Mouse (Mus musculus): ENCODE measurements around the gene Trim54.

Gene Trim54

GRCm38 (mm10) chr5:31093151-31094041 lies 23.1 kb upstream of the Trim54 start:
- TF ChIP-seq GATA4 (IDR thresholded peaks at IDR 0.05; ENCODE audit: insufficient replicate concordance, low read length), result peak; percentile 22; the same call in 1 of the 2 replicates

GRCm38 (mm10) chr5:31094100-31094798 lies 22.3 kb upstream of the Trim54 start:
- TF ChIP-seq GATA4 (IDR thresholded peaks at IDR 0.05; ENCODE audit: insufficient replicate concordance, low read length), result no peak

GRCm38 (mm10) chr5:31094799-31095691 lies 21.5 kb upstream of the Trim54 start:
- TF ChIP-seq GATA4 (IDR thresholded peaks at IDR 0.05; ENCODE audit: insufficient replicate concordance, low read length), result no peak

- no peak for TF ChIP-seq GATA4 (IDR thresholded peaks at IDR 0.05; ENCODE audit: insufficient replicate concordance, low read length)
These were observed 20.6 kb upstream of the Trim54 start for GRCm38 (mm10) chr5:31095711-31096480.

GRCm38 (mm10) chr5:31105814-31106335 lies 10.6 kb upstream of the Trim54 start, which contains the start of gene Dnajc5g:
TSS of gene Dnajc5g (plus strand) at chr5:31106285.
- no peak for TF ChIP-seq GATA4 (IDR thresholded peaks at IDR 0.05; ENCODE audit: insufficient replicate concordance, low read length)

- TF ChIP-seq GATA4 (IDR thresholded peaks at IDR 0.05; ENCODE audit: insufficient replicate concordance, low read length), result no peak
These were observed 8.5 kb upstream of the Trim54 start, which contains the start of gene Slc30a3 for GRCm38 (mm10) chr5:31108000-31108490. TSS of gene Slc30a3 (minus strand) at chr5:31108237.

GRCm38 (mm10) chr5:31110781-31111180 lies 5.7 kb upstream of the Trim54 start:
- no peak for TF ChIP-seq GATA4 (IDR thresholded peaks at IDR 0.05; ENCODE audit: insufficient replicate concordance, low read length)

GRCm38 (mm10) chr5:31116912-31117311 lies 400 bp downstream of the Trim54 start:
- no peak for TF ChIP-seq GATA4 (IDR thresholded peaks at IDR 0.05; ENCODE audit: insufficient replicate concordance, low read length)

- TF ChIP-seq GATA4 (IDR thresholded peaks at IDR 0.05; ENCODE audit: insufficient replicate concordance, low read length), result no peak
These were observed 4.6 kb downstream of the Trim54 start for GRCm38 (mm10) chr5:31121111-31121510.

GRCm38 (mm10) chr5:31123481-31123880 lies 7.0 kb downstream of the Trim54 start:
- no peak for TF ChIP-seq GATA4 (IDR thresholded peaks at IDR 0.05; ENCODE audit: insufficient replicate concordance, low read length)

GRCm38 (mm10) chr5:31126050-31126449 lies 9.5 kb downstream of the Trim54 start:
- no peak for TF ChIP-seq GATA4 (IDR thresholded peaks at IDR 0.05; ENCODE audit: insufficient replicate concordance, low read length)

GRCm38 (mm10) chr5:31136730-31137424 lies 20.4 kb downstream of the Trim54 start:
- TF ChIP-seq GATA4 (IDR thresholded peaks at IDR 0.05; ENCODE audit: insufficient replicate concordance, low read length), result no peak

- no peak for TF ChIP-seq GATA4 (IDR thresholded peaks at IDR 0.05; ENCODE audit: insufficient replicate concordance, low read length)
These were observed 21.1 kb downstream of the Trim54 start for GRCm38 (mm10) chr5:31137658-31138057.
